8 mouse cellular contexts compared by ENCODE assay signal in the genomic region with DNA sequence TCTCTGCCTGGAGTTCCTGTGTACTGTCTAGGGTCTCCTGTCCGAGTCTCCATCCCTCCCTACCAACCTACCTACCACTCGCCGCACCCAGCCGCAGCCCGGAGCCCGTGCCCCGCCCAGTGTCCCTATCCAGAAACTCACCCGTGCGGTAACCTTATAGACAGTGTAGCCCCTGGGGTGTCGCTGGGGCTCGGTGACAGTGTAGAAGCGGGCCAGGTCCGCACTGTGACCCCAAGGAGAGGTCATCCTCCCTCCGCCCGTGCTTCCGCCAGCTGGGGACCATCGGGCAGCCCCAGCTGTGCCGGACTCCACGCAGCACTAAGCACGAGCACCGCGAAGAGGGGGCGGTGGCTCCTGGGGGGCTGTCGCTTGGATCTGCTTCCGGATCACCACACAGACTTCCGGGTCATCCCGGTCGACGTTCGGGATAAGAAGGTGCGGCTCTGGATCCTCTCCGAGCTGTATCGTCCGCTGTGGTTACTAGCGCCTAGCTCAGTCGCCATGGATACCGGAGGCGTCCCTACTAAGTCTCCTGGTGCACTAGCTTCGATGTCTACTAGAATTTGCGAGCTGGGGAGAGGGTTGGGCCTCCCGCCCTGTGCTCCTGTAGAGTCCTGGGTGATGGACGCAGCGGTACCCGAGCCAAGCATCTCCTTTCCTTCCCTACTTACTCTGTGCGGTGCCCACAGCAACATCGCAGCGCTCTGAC. TPM values are rescaled to one million over a fixed set of nuclear protein-coding genes. Genes with fewer than 3 reads are reported as not detected.
DNase-seq lines count a peak whose midpoint lies in the region; ATAC-seq and TF ChIP-seq lines count a peak whose summit lies in the region.

A gene (minus strand): TSS at position 356 of the 709 bp plus-strand sequence.

- H3K4me1 ChIP-seq in heart, embryonic 11.5 days (ENCODE audit: control insufficient read depth, insufficient read depth, low read length) = peaks cover 5% of the 10 kb centered on the region; the same call in 1 of the 2 replicates
- H3K4me1 ChIP-seq in kidney, embryonic 16.5 days (ENCODE audit: insufficient read depth, low read length) = peaks cover 10% of the 10 kb centered on the region; the same call in 1 of the 2 replicates
- peaks cover 6% of the 10 kb centered on the region for H3K4me1 ChIP-seq in liver, adult 2 months (ENCODE audit: control insufficient read depth, insufficient read depth, low read length)

- H3K9me3 ChIP-seq in heart, embryonic 11.5 days (replicated peaks; ENCODE audit: control insufficient read depth, low read length) = no peaks in the 10 kb centered on the region
- H3K9me3 ChIP-seq in kidney, embryonic 16.5 days (ENCODE audit: low read length) = no peaks in the 10 kb centered on the region

- peak; percentile 79 for ATAC-seq in erythroblast, adult 5-6 weeks (replicated peaks; ENCODE audit: low FRiP score, poor library complexity, severe bottlenecking)
- ATAC-seq in heart, embryonic 11.5 days (replicated peaks; ENCODE audit: insufficient number of reproducible peaks, low FRiP score, low TSS enrichment) = peak; percentile 88
- peak; percentile 93 for ATAC-seq in kidney, embryonic 16.5 days (ENCODE audit: low FRiP score, low TSS enrichment)

- peak within 1 kb of the TSS; percentile 15; the same call in 1 of the 2 replicates for H3K27ac ChIP-seq in heart, embryonic 11.5 days (ENCODE audit: low read depth, low read length)
- H3K27ac ChIP-seq in kidney, embryonic 16.5 days (ENCODE audit: low read length) = peak within 1 kb of the TSS; percentile 25; the same call in 1 of the 2 replicates
- no peak within 1 kb of the TSS; the same call in 1 of the 2 replicates for H3K27ac ChIP-seq in liver, adult 2 months (replicated peaks; ENCODE audit: insufficient read depth, low read depth, low read length)

- H3K79me3 ChIP-seq in C2C12 (ENCODE audit: low read depth) = peaks cover 21% of the 10 kb centered on the region

- DNase-seq in brain, adult 2 months (ENCODE audit: low read depth, low spot score) = peak; percentile 95
- DNase-seq in liver, adult 2 months (ENCODE audit: extremely low read depth, low read depth, low spot score) = peak; percentile 65
- DNase-seq in spleen, postnatal 4 days (ENCODE audit: low spot score in 2 of 2) = peak; percentile 60 to 77

- H3K9ac ChIP-seq in heart, embryonic 11.5 days (ENCODE audit: low read depth, low read length) = peak within 1 kb of the TSS; percentile 89
- H3K9ac ChIP-seq in kidney, embryonic 16.5 days (replicated peaks; ENCODE audit: low read length) = peak within 1 kb of the TSS; percentile 82
- H3K9ac ChIP-seq in liver, adult 2 months (ENCODE audit: low read depth, low read length) = peak within 1 kb of the TSS; percentile 90

- WGBS in heart, embryonic 11.5 days (ENCODE audit: insufficient replicate concordance) = under 1% methylated on average over 47 of the region's 47 CpGs
- under 1% methylated on average over 47 of the region's 47 CpGs for WGBS in kidney, embryonic 16.5 days
- WGBS in liver, adult 2 months = under 1% methylated on average over 47 of the region's 47 CpGs

- H3ac ChIP-seq in C2C12 (ENCODE audit: control insufficient read depth, insufficient read length, low read depth) (peak within 1 kb of the TSS; percentile 88), myocyte (ENCODE audit: control insufficient read depth, insufficient read length) (peak within 1 kb of the TSS; percentile 2)

- no peaks in the 10 kb centered on the region for H3K27me3 ChIP-seq in C2C12 (ENCODE audit: control insufficient read depth, insufficient read depth, insufficient read length)
- no peaks in the 10 kb centered on the region for H3K27me3 ChIP-seq in heart, embryonic 11.5 days (ENCODE audit: control insufficient read depth, insufficient read depth, low read length)
- H3K27me3 ChIP-seq in kidney, embryonic 16.5 days (ENCODE audit: insufficient read depth, low read length) = no peaks in the 10 kb centered on the region
- no peaks in the 10 kb centered on the region for H3K27me3 ChIP-seq in liver, adult 2 months (ENCODE audit: control insufficient read depth, insufficient read depth, low read length)
- H3K27me3 ChIP-seq in myocyte (ENCODE audit: control insufficient read depth, insufficient read depth, insufficient read length) = no peaks in the 10 kb centered on the region

- H3K79me2 ChIP-seq in C2C12 (ENCODE audit: control insufficient read depth, insufficient read depth) = peaks cover 48% of the 10 kb centered on the region
- peaks cover 21% of the 10 kb centered on the region; the same call in 1 of the 2 replicates for H3K79me2 ChIP-seq in liver, adult 2 months (ENCODE audit: control insufficient read depth, insufficient read depth, low read length)
- H3K79me2 ChIP-seq in myocyte (ENCODE audit: control insufficient read depth, insufficient read depth) = peaks cover 14% of the 10 kb centered on the region

- H3K36me3 ChIP-seq in C2C12 (ENCODE audit: control insufficient read depth, insufficient read depth) (no peaks in the 10 kb centered on the region), myocyte (ENCODE audit: control insufficient read depth, insufficient read depth) (no peaks in the 10 kb centered on the region)
- H3K36me3 ChIP-seq in heart, embryonic 11.5 days (ENCODE audit: control insufficient read depth, insufficient read depth, low read length) = no peaks in the 10 kb centered on the region
- H3K36me3 ChIP-seq in kidney, embryonic 16.5 days (ENCODE audit: insufficient read depth, low read length) = no peaks in the 10 kb centered on the region
- H3K36me3 ChIP-seq in liver, adult 2 months (ENCODE audit: control insufficient read depth, insufficient read depth, low read length) = no peaks in the 10 kb centered on the region

- 0 out of 2 replicates have a peak, but pooled peaks have one; percentile 35 for TF ChIP-seq POLR2A in liver, adult 2 months (IDR thresholded peaks at IDR 0.05; ENCODE audit: extremely low read depth, insufficient read depth, low read length)
- TF ChIP-seq POLR2A in myocyte (IDR thresholded peaks at IDR 0.05; ENCODE audit: insufficient read length, low read depth) = peak; percentile 86

- H3K4me2 ChIP-seq in heart, embryonic 11.5 days = peak within 1 kb of the TSS; percentile 94
- H3K4me2 ChIP-seq in kidney, embryonic 16.5 days (replicated peaks; ENCODE audit: low read depth, low read length) = peak within 1 kb of the TSS; percentile 88
- peak within 1 kb of the TSS; percentile 96 for H3K4me2 ChIP-seq in myocyte (ENCODE audit: low read depth)

- H3K4me3 ChIP-seq in C2C12 (ENCODE audit: insufficient read depth, poor library complexity, severe bottlenecking) = peak within 1 kb of the TSS; percentile 69
- peak within 1 kb of the TSS; percentile 96 for H3K4me3 ChIP-seq in heart, embryonic 11.5 days (ENCODE audit: low read depth, low read length)
- H3K4me3 ChIP-seq in kidney, embryonic 16.5 days (ENCODE audit: low read length) = peak within 1 kb of the TSS; percentile 90
- peak within 1 kb of the TSS; percentile 89 for H3K4me3 ChIP-seq in liver, adult 2 months (ENCODE audit: insufficient read depth, low read depth, low read length)
- H3K4me3 ChIP-seq in myocyte = peak within 1 kb of the TSS; percentile 87

- no peak for TF ChIP-seq CTCF in C2C12 (IDR thresholded peaks at IDR 0.05; ENCODE audit: control insufficient read depth, insufficient read depth, insufficient read length)
- no peak for TF ChIP-seq CTCF in liver, adult 2 months (IDR thresholded peaks at IDR 0.05; ENCODE audit: low read depth, low read length)

TF ChIP-seq in C2C12, 6 proteins besides CTCF, POLR2A, EP300 and RAD21:
- TF ChIP-seq FOSL1 (IDR thresholded peaks at IDR 0.05; ENCODE audit: insufficient read depth, low read length, poor library complexity, severe bottlenecking) = no peak
- peak; percentile 62 for TF ChIP-seq MAX (IDR thresholded peaks at IDR 0.05)

TF ChIP-seq in myocyte, 11 proteins besides CTCF, POLR2A, EP300 and RAD21:
- TF ChIP-seq TCF12 (IDR thresholded peaks at IDR 0.05; ENCODE audit: insufficient read depth, poor library complexity, severe bottlenecking) (no peak), USF1 (IDR thresholded peaks at IDR 0.05; ENCODE audit: low read depth) (no peak), POLR2AphosphoS2 (IDR thresholded peaks at IDR 0.05; ENCODE audit: insufficient read length, low read depth) (peak; percentile 80), MYOD1 (IDR thresholded peaks at IDR 0.05; ENCODE audit: control insufficient read depth in 1 of 3, insufficient read length in 2 of 3, low read depth in 2 of 3) (peak in 1 of 3 experiments; percentile 48), CEBPB (IDR thresholded peaks at IDR 0.05; ENCODE audit: insufficient read depth, poor library complexity, severe bottlenecking) (no peak), MYOG (IDR thresholded peaks at IDR 0.05; ENCODE audit: control insufficient read depth in 1 of 3, insufficient read depth in 1 of 3, insufficient read length in 2 of 3, low read depth in 2 of 3) (peak in 2 of 3 experiments; percentile 47 to 72)

RNA-seq across cellular contexts. Expression of the gene that starts here (rescaled TPM):
- polyA plus RNA-seq in C2C12 (2012; fragmentation: generic; extraction: Trizol) (13.1 TPM), myocyte (2012; fragmentation: generic; extraction: Trizol) (18.9 TPM)
- 0.19 and 4.0 TPM in 2 replicates for total RNA-seq in erythroblast, adult 5-6 weeks (2015; ENCODE audit: low replicate concordance)
- 4.2 and 4.6 TPM in 2 replicates for total RNA-seq in erythroblast, adult 5-6 weeks (2017; ENCODE audit: low replicate concordance)
- polyA plus RNA-seq in heart, embryonic 11.5 days (2014; fragmentation: Nextera tagmentation; extraction: Ambion mirVana) = 8.9 and 11.3 TPM in 2 replicates
- 13.7 and 14.4 TPM in 2 replicates for polyA plus RNA-seq in kidney, embryonic 16.5 days (2015; fragmentation: Nextera tagmentation; extraction: Ambion mirVana)
- 9.2 and 12.6 TPM in 2 replicates for total RNA-seq in liver, adult 2 months (2014; rRNA removed)
- polyA plus RNA-seq in liver, adult 2 months (2012; rRNA removed) = 5.7 and 8.1 TPM in 2 replicates
